Mouse (Mus musculus): ENCODE measurements around the gene E2f8. TPM values are rescaled to one million over a fixed set of nuclear protein-coding genes. Genes with fewer than 3 reads are reported as not detected.

E2f8 gene
- polyA plus RNA-seq, 1 experiment from 2014 or later = 6.0 TPM

GRCm38 (mm10) chr7:48880591-48881481 lies 560 bp downstream of the E2f8 start:
- peak overlapping the region; percentile 79 for H3K4me3 ChIP-seq (ENCODE audit: inconsistent target)
- 1% methylated on average over 75 of the region's 77 CpGs for WGBS (ENCODE audit: missing documents)
- peak overlapping the region; percentile 58 for H3K27ac ChIP-seq
- H3K79me2 ChIP-seq (ENCODE audit: inconsistent target) = peaks cover 25% of the 10 kb centered on the region
- no peaks in the 10 kb centered on the region for H3K36me3 ChIP-seq (ENCODE audit: inconsistent target)

GRCm38 (mm10) chr7:48879574-48879973 lies 1.8 kb downstream of the E2f8 start:
- peak overlapping the region; percentile 79; the same call in 1 of the 2 replicates for H3K4me3 ChIP-seq (ENCODE audit: inconsistent target)

GRCm38 (mm10) chr7:48877786-48878390 lies 3.5 kb downstream of the E2f8 start:
- peaks cover 6% of the 10 kb centered on the region; the same call in 1 of the 2 replicates for H3K36me3 ChIP-seq (ENCODE audit: inconsistent target)
- 92% methylated on average over 15 of the region's 15 CpGs for WGBS (ENCODE audit: missing documents)

More at GRCm38 (mm10) chr7:48879574-48879973, 1.8 kb downstream of the E2f8 start:
- H3K36me3 ChIP-seq (ENCODE audit: inconsistent target) = no peaks in the 10 kb centered on the region
- 66% methylated on average over 3 of the region's 3 CpGs for WGBS (ENCODE audit: missing documents)
- H3K79me2 ChIP-seq (ENCODE audit: inconsistent target) = peaks cover 25% of the 10 kb centered on the region
- no peak overlapping the region for H3K27ac ChIP-seq

GRCm38 (mm10) chr7:48876526-48876925 lies 4.9 kb downstream of the E2f8 start:
- H3K27ac ChIP-seq = 0 out of 2 replicates have a peak overlapping the region, but pooled peaks have one; percentile 8
- peaks cover 25% of the 10 kb centered on the region for H3K79me2 ChIP-seq (ENCODE audit: inconsistent target)
- H3K4me3 ChIP-seq (ENCODE audit: inconsistent target) = no peak overlapping the region
- WGBS (ENCODE audit: missing documents) = 65% methylated on average over 4 of the region's 4 CpGs
- peaks cover 18% of the 10 kb centered on the region for H3K36me3 ChIP-seq (ENCODE audit: inconsistent target)

More at GRCm38 (mm10) chr7:48877786-48878390, 3.5 kb downstream of the E2f8 start:
- Histone ChIP-seq H3K79me2 (ENCODE audit: inconsistent target) (peaks cover 25% of the 10 kb centered on the region), H3K4me3 (ENCODE audit: inconsistent target) (no peak overlapping the region), H3K27ac (no peak overlapping the region)

- WGBS (ENCODE audit: missing documents) = 95% methylated on average over 14 of the region's 14 CpGs
These were observed 6.3 kb downstream of the E2f8 start for GRCm38 (mm10) chr7:48875096-48875495.

GRCm38 (mm10) chr7:48871292-48871691 lies 10.1 kb downstream of the E2f8 start:
- no peaks in the 10 kb centered on the region for H3K79me2 ChIP-seq (ENCODE audit: inconsistent target)
- peaks cover 34% of the 10 kb centered on the region for H3K36me3 ChIP-seq (ENCODE audit: inconsistent target)
- WGBS (ENCODE audit: missing documents) = 96% methylated on average over 11 of the region's 11 CpGs
- H3K4me3 ChIP-seq (ENCODE audit: inconsistent target) = no peak overlapping the region
- no peak overlapping the region for H3K27ac ChIP-seq

More at GRCm38 (mm10) chr7:48875096-48875495, 6.3 kb downstream of the E2f8 start:
- H3K27ac ChIP-seq = no peak overlapping the region
- no peak overlapping the region for H3K4me3 ChIP-seq (ENCODE audit: inconsistent target)
- H3K79me2 ChIP-seq (ENCODE audit: inconsistent target) = peaks cover 20% of the 10 kb centered on the region
- H3K36me3 ChIP-seq (ENCODE audit: inconsistent target) = peaks cover 19% of the 10 kb centered on the region

- Histone ChIP-seq H3K4me3 (ENCODE audit: inconsistent target) (no peak overlapping the region), H3K36me3 (ENCODE audit: inconsistent target) (peaks cover 34% of the 10 kb centered on the region), H3K27ac (no peak overlapping the region), H3K79me2 (ENCODE audit: inconsistent target) (no peaks in the 10 kb centered on the region)
- 96% methylated on average over 21 of the region's 21 CpGs for WGBS (ENCODE audit: missing documents)
These were observed 10.7 kb downstream of the E2f8 start for GRCm38 (mm10) chr7:48870579-48871180.

- H3K36me3 ChIP-seq (ENCODE audit: inconsistent target) = peaks cover 34% of the 10 kb centered on the region
These were observed 11.3 kb downstream of the E2f8 start for GRCm38 (mm10) chr7:48870144-48870543.

GRCm38 (mm10) chr7:48867576-48867975 lies 13.8 kb downstream of the E2f8 start:
- Histone ChIP-seq H3K79me2 (ENCODE audit: inconsistent target) (no peaks in the 10 kb centered on the region), H3K4me3 (ENCODE audit: inconsistent target) (no peak overlapping the region), H3K36me3 (ENCODE audit: inconsistent target) (peaks cover 26% of the 10 kb centered on the region), H3K27ac (no peak overlapping the region)
- 93% methylated on average over 18 of the region's 18 CpGs for WGBS (ENCODE audit: missing documents)

More at GRCm38 (mm10) chr7:48870144-48870543, 11.3 kb downstream of the E2f8 start:
- Histone ChIP-seq H3K4me3 (ENCODE audit: inconsistent target) (no peak overlapping the region), H3K79me2 (ENCODE audit: inconsistent target) (no peaks in the 10 kb centered on the region), H3K27ac (no peak overlapping the region)
- 90% methylated on average over 6 of the region's 6 CpGs for WGBS (ENCODE audit: missing documents)

GRCm38 (mm10) chr7:48864671-48865458 lies 16.5 kb downstream of the E2f8 start:
- H3K4me3 ChIP-seq (ENCODE audit: inconsistent target) = no peak overlapping the region
- no peak overlapping the region for H3K27ac ChIP-seq
- peaks cover 15% of the 10 kb centered on the region; the same call in 1 of the 2 replicates for H3K36me3 ChIP-seq (ENCODE audit: inconsistent target)
- H3K79me2 ChIP-seq (ENCODE audit: inconsistent target) = no peaks in the 10 kb centered on the region
- WGBS (ENCODE audit: missing documents) = 55% methylated on average over 9 of the region's 9 CpGs

GRCm38 (mm10) chr7:48864199-48864598 lies 17.2 kb downstream of the E2f8 start:
- Histone ChIP-seq H3K27ac (no peak overlapping the region), H3K36me3 (ENCODE audit: inconsistent target) (peaks cover 15% of the 10 kb centered on the region; the same call in 1 of the 2 replicates), H3K4me3 (ENCODE audit: inconsistent target) (no peak overlapping the region), H3K79me2 (ENCODE audit: inconsistent target) (no peaks in the 10 kb centered on the region)

GRCm38 (mm10) chr7:48861796-48862195 lies 19.6 kb downstream of the E2f8 start:
- WGBS (ENCODE audit: missing documents) = 92% methylated on average over 4 of the region's 4 CpGs

GRCm38 (mm10) chr7:48860948-48861347 lies 20.4 kb downstream of the E2f8 start:
- no peak overlapping the region for H3K4me3 ChIP-seq (ENCODE audit: inconsistent target)
- no peaks in the 10 kb centered on the region; the same call in 1 of the 2 replicates for H3K36me3 ChIP-seq (ENCODE audit: inconsistent target)
- 10% methylated on average over 1 of the region's 1 CpGs for WGBS (ENCODE audit: missing documents)
- no peaks in the 10 kb centered on the region for H3K79me2 ChIP-seq (ENCODE audit: inconsistent target)
- H3K27ac ChIP-seq = no peak overlapping the region

More at GRCm38 (mm10) chr7:48861796-48862195, 19.6 kb downstream of the E2f8 start:
- Histone ChIP-seq H3K36me3 (ENCODE audit: inconsistent target) (peaks cover 3% of the 10 kb centered on the region; the same call in 1 of the 2 replicates), H3K79me2 (ENCODE audit: inconsistent target) (no peaks in the 10 kb centered on the region), H3K27ac (no peak overlapping the region), H3K4me3 (ENCODE audit: inconsistent target) (no peak overlapping the region)

GRCm38 (mm10) chr7:48859362-48859761 lies 22.0 kb downstream of the E2f8 start:
- Histone ChIP-seq H3K4me3 (ENCODE audit: inconsistent target) (no peak overlapping the region), H3K27ac (no peak overlapping the region), H3K36me3 (ENCODE audit: inconsistent target) (no peaks in the 10 kb centered on the region), H3K79me2 (ENCODE audit: inconsistent target) (no peaks in the 10 kb centered on the region)
- WGBS (ENCODE audit: missing documents) = 46% methylated on average over 4 of the region's 4 CpGs

Measured in macrophage (primary cell).